Mouse (Mus musculus) forebrain, embryonic 12.5 days (tissue): ENCODE data around the gene Fmnl2. TPM values are rescaled to one million over a fixed set of nuclear protein-coding genes. Genes with fewer than 3 reads are reported as not detected.

ENCODE experiments used
- ATAC-seq: fragments of 200-750 bp; cut with Nextera tagmentation; 2 replicates; pipeline ENCODE4 v1.8.0; 2017; ENCODE audit warnings: moderate TSS enrichment; ENCODE audit not compliant: low FRiP score
- H3K27ac ChIP-seq: fragments of 300-500 bp; sonication (generic); 2 replicates; pipeline ENCODE4 v1.5.1; 2016; ENCODE audit warnings: mild to moderate bottlenecking
- H3K27me3 ChIP-seq: fragments of 300-500 bp; sonication (generic); 2 replicates; pipeline ENCODE4 v1.6.1; 2016; ENCODE audit warnings: mild to moderate bottlenecking
- H3K36me3 ChIP-seq: fragments of 300-500 bp; sonication (generic); replicated peaks from 2 replicates; pipeline ENCODE4 v1.6.1; 2016; ENCODE audit warnings: mild to moderate bottlenecking
- H3K4me1 ChIP-seq: fragments of 300-500 bp; sonication (generic); 2 replicates; pipeline ENCODE4 v1.6.1; 2016
- H3K4me2 ChIP-seq: fragments of 300-500 bp; sonication (generic); 2 replicates; pipeline ENCODE4 v1.6.1; 2016; ENCODE audit warnings: mild to moderate bottlenecking, moderate library complexity
- H3K4me3 ChIP-seq: fragments of 300-500 bp; sonication (generic); replicated peaks from 2 replicates; pipeline ENCODE4 v1.5.1; 2016; ENCODE audit warnings: mild to moderate bottlenecking
- H3K9ac ChIP-seq: fragments of 300-500 bp; sonication (generic); 2 replicates; pipeline ENCODE4 v1.6.1; 2016; ENCODE audit warnings: mild to moderate bottlenecking
- H3K9me3 ChIP-seq: fragments of 300-500 bp; sonication (generic); 2 replicates; pipeline ENCODE4 v1.6.1; 2016
- WGBS: fragments of 180-500 bp; shearing (Covaris S2); methylation state at CpG from one replicate; pipeline ENCODE4 v1.1.7; 2016; 5-methylcytosine and 5-hydroxymethylcytosine counted together
- polyA plus RNA-seq: library from polyadenylated mRNA; unstranded; fragments of >200 nt; fragmentation: Nextera tagmentation; extraction: Ambion mirVana; gene quantifications from 2 replicates; pipeline ENCODE4 v1.2.1, GENCODE M21; 2016

The Fmnl2 gene
- polyA plus RNA-seq, 1 experiment from 2014 or later: 13.9 TPM

DNA sequence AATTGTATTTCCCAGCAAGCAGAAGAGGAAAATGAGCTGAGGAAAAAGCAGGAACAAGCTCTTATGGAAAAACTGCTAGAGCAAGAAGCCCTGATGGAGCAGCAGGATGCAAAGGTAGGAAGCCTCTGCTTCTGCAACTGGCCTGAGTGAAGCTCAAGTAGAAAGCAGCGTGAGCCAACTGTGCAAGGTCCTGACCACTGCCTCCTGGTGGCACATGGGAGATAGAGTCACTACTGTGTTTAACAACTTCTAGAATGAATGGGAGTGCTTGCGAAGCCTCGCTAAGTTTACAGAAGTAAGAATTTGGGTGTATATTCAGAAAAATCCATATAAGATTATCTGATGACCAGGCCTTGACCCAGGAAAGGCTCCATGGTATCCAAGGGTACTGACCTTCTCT, 268.3 kb downstream of the Fmnl2 start:
- Histone ChIP-seq H3K4me3 (no peak overlapping the region), H3K4me1 (no peaks in the 10 kb centered on the region), H3K4me2 (no peak overlapping the region), H3K27me3 (no peaks in the 10 kb centered on the region), H3K36me3 (peaks cover 50% of the 10 kb centered on the region), H3K9ac (no peak overlapping the region), H3K9me3 (no peaks in the 10 kb centered on the region), H3K27ac (no peak overlapping the region)
- 85% methylated on average over 3 of the region's 3 CpGs for WGBS
- no peak for ATAC-seq

DNA sequence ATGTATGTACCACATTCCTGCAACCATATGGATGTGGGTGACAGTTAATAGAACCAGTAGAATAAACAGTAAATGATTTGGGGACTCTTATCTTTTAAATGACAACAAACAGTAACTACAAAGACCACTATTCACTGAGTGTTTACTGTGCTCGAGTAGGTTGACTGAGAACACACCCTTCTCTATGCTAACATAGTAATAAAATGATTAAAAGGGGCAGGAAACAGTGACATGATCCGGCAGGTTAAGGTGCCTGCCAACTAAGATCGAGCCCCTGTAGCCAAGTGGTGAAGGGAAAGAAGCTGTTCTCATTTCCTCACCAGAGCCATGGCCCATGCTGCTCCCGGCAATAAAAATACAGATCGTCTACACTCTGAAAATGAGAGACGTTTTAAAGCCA, 271.4 kb downstream of the Fmnl2 start:
- H3K4me1 ChIP-seq: no peaks in the 10 kb centered on the region
- H3K9me3 ChIP-seq: no peaks in the 10 kb centered on the region
- H3K4me3 ChIP-seq: no peak overlapping the region
- H3K36me3 ChIP-seq: peaks cover 54% of the 10 kb centered on the region
- H3K27me3 ChIP-seq: no peaks in the 10 kb centered on the region
- ATAC-seq: no peak
- WGBS: 82% methylated on average over 6 of the region's 6 CpGs
- H3K4me2 ChIP-seq: no peak overlapping the region
- no peak overlapping the region for H3K27ac ChIP-seq
- no peak overlapping the region for H3K9ac ChIP-seq

DNA sequence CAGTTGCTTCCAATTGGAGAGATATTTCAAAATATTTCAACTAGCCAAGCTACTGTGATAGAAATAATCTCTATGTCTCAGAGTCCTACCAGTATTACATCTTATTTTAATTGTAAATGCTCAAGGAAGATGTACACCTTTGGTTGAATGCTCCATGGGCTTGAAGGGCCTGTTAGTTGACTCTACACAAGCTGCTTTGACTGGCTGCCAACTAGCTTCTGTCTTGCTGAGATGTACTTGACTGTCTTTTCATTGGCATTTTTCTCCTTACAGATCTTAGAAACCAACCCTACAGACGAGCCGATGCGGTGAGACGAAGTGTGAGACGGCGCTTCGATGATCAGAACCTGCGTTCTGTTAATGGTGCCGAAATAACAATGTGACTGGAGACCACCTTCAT, 273.9 kb downstream of the Fmnl2 start:
- WGBS: 91% methylated on average over 9 of the region's 9 CpGs
- Histone ChIP-seq H3K27me3 (no peaks in the 10 kb centered on the region), H3K9ac (no peak overlapping the region), H3K9me3 (no peaks in the 10 kb centered on the region), H3K4me3 (no peak overlapping the region), H3K4me2 (no peak overlapping the region), H3K27ac (no peak overlapping the region), H3K4me1 (no peaks in the 10 kb centered on the region), H3K36me3 (peaks cover 41% of the 10 kb centered on the region)
- no peak for ATAC-seq

DNA sequence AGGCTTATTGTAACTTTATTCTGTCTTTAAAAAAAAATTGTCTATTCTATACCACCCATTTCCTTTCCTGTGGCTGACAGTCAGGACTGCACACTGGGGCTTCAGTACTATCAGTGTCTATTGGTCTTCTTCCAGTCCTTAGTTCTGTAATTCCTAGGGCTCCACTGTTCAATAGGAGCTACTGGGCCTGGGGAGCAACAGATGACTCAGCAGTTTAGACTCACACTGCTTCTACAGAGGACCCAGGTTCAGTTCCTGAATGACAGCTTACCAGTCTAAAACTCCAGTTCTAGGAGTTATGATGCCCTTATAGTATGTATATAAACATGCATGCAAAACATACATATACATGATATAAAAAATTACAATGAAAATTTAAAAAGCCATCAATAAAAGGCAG, 289.2 kb downstream of the Fmnl2 start:
- no peak overlapping the region for H3K4me2 ChIP-seq
- H3K27me3 ChIP-seq: no peaks in the 10 kb centered on the region
- no peaks in the 10 kb centered on the region for H3K9me3 ChIP-seq
- H3K36me3 ChIP-seq: peaks cover 47% of the 10 kb centered on the region
- no peaks in the 10 kb centered on the region for H3K4me1 ChIP-seq
- no peak for ATAC-seq
- no peak overlapping the region for H3K4me3 ChIP-seq
- no peak overlapping the region for H3K9ac ChIP-seq
- H3K27ac ChIP-seq: no peak overlapping the region

DNA sequence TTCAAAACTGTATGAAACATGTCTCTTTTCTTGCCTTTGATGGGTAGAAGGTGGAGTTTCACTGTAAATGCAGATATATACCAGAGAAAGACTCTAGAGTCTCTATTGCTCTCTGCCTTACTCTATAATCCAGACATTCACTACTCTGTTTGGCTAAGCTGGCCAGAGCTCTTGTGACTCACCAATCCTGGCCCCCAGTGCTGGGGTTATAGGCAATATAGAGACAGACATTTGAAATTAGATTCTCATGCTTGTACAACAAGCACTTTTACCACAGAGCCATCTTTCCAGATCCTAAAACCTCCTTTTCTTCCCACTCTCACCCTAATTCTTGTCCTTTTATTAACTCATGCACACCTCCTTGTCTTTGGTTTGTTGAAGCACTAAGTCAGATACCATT, 316.3 kb downstream of the Fmnl2 start:
- no peak overlapping the region for H3K4me2 ChIP-seq
- H3K9me3 ChIP-seq: no peaks in the 10 kb centered on the region
- no peak for ATAC-seq
- no peak overlapping the region for H3K4me3 ChIP-seq
- no peaks in the 10 kb centered on the region for H3K4me1 ChIP-seq
- H3K27ac ChIP-seq: no peak overlapping the region
- peaks cover 23% of the 10 kb centered on the region for H3K36me3 ChIP-seq
- H3K27me3 ChIP-seq: no peaks in the 10 kb centered on the region
- H3K9ac ChIP-seq: no peak overlapping the region

DNA sequence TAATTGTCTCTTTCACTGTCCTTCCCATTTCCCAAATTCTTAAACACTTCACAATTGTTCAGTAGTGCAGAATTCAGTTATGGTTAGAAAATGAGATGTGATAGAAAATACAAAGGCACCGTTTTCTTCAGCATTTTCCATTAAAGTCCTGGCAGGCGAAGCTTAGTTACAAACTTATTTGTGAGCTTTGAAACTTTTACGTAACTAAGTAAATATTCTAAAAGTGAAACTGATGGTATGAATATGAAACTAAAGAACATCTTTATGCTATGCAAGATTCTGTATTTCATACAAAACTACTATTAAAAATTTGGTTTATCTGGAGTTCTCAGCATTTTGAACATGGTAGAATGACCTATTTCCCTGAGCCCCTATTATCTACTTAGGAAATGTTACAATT, 321.3 kb downstream of the Fmnl2 start:
- Histone ChIP-seq H3K9me3 (no peaks in the 10 kb centered on the region), H3K9ac (no peak overlapping the region), H3K36me3 (peaks cover 16% of the 10 kb centered on the region), H3K4me3 (no peak overlapping the region), H3K4me2 (no peak overlapping the region), H3K27me3 (no peaks in the 10 kb centered on the region), H3K4me1 (no peaks in the 10 kb centered on the region; the same call in 1 of the 2 replicates), H3K27ac (no peak overlapping the region)
- no peak for ATAC-seq
- 92% methylated on average over 3 of the region's 3 CpGs for WGBS

DNA sequence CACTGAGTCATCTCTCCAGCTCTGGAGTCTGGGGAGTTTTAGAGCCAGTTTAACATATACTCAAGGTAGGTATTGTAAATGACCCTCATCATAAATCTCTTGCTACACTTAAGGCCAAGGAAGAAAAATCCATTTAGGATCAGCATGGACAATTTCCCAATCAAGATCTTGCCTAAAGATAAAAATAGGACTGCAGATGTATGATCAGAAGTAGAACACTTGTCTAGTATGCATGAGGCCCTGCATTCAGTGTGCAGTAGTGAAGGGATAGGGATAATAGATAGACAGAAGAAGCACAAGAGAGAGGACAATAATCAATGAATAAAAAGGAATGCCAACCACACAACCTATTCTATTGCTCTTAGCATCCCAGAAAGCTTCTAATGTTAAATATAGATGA, 322.2 kb downstream of the Fmnl2 start:
- Histone ChIP-seq H3K9me3 (no peaks in the 10 kb centered on the region), H3K36me3 (peaks cover 10% of the 10 kb centered on the region), H3K4me3 (no peak overlapping the region), H3K27me3 (no peaks in the 10 kb centered on the region), H3K9ac (no peak overlapping the region), H3K27ac (no peak overlapping the region), H3K4me1 (no peaks in the 10 kb centered on the region; the same call in 1 of the 2 replicates), H3K4me2 (no peak overlapping the region)
- ATAC-seq: no peak

Other genes starting within 250 kb of the Fmnl2 start
- gene Cacnb4, start 181.0 kb upstream of the Fmnl2 start, polyA plus RNA-seq: 4.1 and 6.1 TPM in 2 replicates
- 42.2 and 42.8 TPM in 2 replicates for gene Stam2, start 115.6 kb upstream of the Fmnl2 start, polyA plus RNA-seq